ENCODE assay signal across 35 mouse cellular contexts in the genomic region with DNA sequence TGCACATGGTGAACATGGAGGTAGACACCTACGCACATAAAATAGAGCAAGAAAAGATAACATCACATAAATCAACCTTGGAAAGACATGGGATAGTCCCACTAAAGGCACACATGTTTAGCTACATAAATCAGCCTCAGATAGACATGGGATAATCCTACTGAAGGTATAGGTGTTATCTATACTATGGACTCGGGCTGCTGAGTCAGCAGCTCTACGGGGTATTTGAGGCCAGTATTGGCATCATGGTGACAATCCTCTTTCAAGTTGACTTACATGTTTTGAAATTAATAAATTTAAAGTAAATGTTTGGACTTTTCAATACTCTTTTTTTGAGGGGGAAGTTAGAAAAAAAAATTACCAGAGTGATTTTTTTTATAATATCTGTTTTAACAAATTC. TPM values are rescaled to one million over a fixed set of nuclear protein-coding genes. Genes with fewer than 3 reads are reported as not detected.
"Had no signal": no experiment of that assay in that cellular context is flagged by ENCODE, and none has a peak within 500 bp of the region (broad histone marks: within the 10 kb centered on the region; RNA-seq: fewer than 3 reads in every experiment).

No protein-coding gene starts in this region.

- H3K4me3 ChIP-seq: limb, embryonic 10.5 days; limb, embryonic 12.5 days; limb, embryonic 13.5 days; limb, embryonic 15.5 days; liver, embryonic 12.5 days; liver, embryonic 13.5 days; liver, embryonic 15.5 days; lung, embryonic 15.5 days; midbrain, embryonic 10.5 days; midbrain, embryonic 12.5 days; midbrain, embryonic 13.5 days; midbrain, embryonic 15.5 days; myocyte; neural tube, embryonic 12.5 days had no signal

- H3K4me1 ChIP-seq: limb, embryonic 10.5 days; limb, embryonic 12.5 days; limb, embryonic 13.5 days; limb, embryonic 15.5 days; liver, embryonic 12.5 days; liver, embryonic 13.5 days; liver, embryonic 15.5 days; lung, embryonic 15.5 days; midbrain, embryonic 10.5 days; midbrain, embryonic 12.5 days; midbrain, embryonic 13.5 days; midbrain, embryonic 15.5 days; neural tube, embryonic 12.5 days had no signal

- ATAC-seq: liver, embryonic 12.5 days; liver, postnatal 0 days; lung, postnatal 0 days; midbrain, embryonic 13.5 days; midbrain, embryonic 15.5 days; midbrain, embryonic 16.5 days had no signal

- H3K4me2 ChIP-seq: limb, embryonic 12.5 days; limb, embryonic 13.5 days; limb, embryonic 15.5 days; liver, embryonic 11.5 days; liver, embryonic 12.5 days; liver, embryonic 13.5 days; liver, embryonic 15.5 days; lung, embryonic 14.5 days; lung, embryonic 15.5 days; midbrain, embryonic 11.5 days; midbrain, embryonic 12.5 days; midbrain, embryonic 13.5 days; midbrain, embryonic 15.5 days; neural tube, embryonic 12.5 days had no signal

- H3K27ac ChIP-seq: limb, embryonic 10.5 days; limb, embryonic 12.5 days; limb, embryonic 13.5 days; limb, embryonic 15.5 days; liver, embryonic 12.5 days; liver, embryonic 13.5 days; liver, embryonic 14.5 days; liver, embryonic 15.5 days; lung, embryonic 15.5 days; macrophage; midbrain, embryonic 10.5 days; midbrain, embryonic 12.5 days; midbrain, embryonic 13.5 days; midbrain, embryonic 15.5 days; neural tube, embryonic 12.5 days had no signal

- DNase-seq: left cerebral cortex, postnatal 4 days; liver; liver, embryonic 13.5 days; liver, postnatal 0 days; lung, adult 18-20 months; lung, adult 2 months; lung, embryonic 14.5 days; lung, postnatal 10 days; lung, postnatal 14 days; lung, postnatal 36 days; lung, postnatal 4 days; midbrain, embryonic 14.5 days had no signal

- H3K9me3 ChIP-seq: limb, embryonic 10.5 days; limb, embryonic 12.5 days; limb, embryonic 13.5 days; limb, embryonic 15.5 days; liver, embryonic 12.5 days; liver, embryonic 13.5 days; liver, embryonic 15.5 days; lung, embryonic 15.5 days; megakaryocyte, embryonic 14.5 days; midbrain, embryonic 10.5 days; midbrain, embryonic 12.5 days; midbrain, embryonic 13.5 days; midbrain, embryonic 15.5 days; neural tube, embryonic 12.5 days had no signal

- H3K9ac ChIP-seq: limb, embryonic 13.5 days; limb, embryonic 15.5 days; liver, embryonic 12.5 days; liver, embryonic 13.5 days; liver, embryonic 14.5 days; liver, embryonic 15.5 days; liver, postnatal 0 days; lung, embryonic 14.5 days; lung, embryonic 15.5 days; midbrain, embryonic 12.5 days; midbrain, embryonic 13.5 days; midbrain, embryonic 15.5 days; neural tube, embryonic 12.5 days had no signal

- H3K27me3 ChIP-seq: limb, embryonic 12.5 days; limb, embryonic 13.5 days; limb, embryonic 15.5 days; liver, embryonic 12.5 days; liver, embryonic 13.5 days; liver, embryonic 15.5 days; lung, embryonic 15.5 days; megakaryocyte, embryonic 14.5 days; midbrain, embryonic 12.5 days; midbrain, embryonic 13.5 days; midbrain, embryonic 15.5 days; neural tube, embryonic 12.5 days had no signal

RNA-seq across cellular contexts. Expression of a gene that starts 32.3 kb away (rescaled TPM):
- total RNA-seq: megakaryocyte-erythroid progenitor cell, adult 5-6 weeks; monocyte, adult 5-6 weeks had no signal
- polyA plus RNA-seq: liver, adult 2 months; liver, embryonic 11.5 days; liver, embryonic 14.5 days had no signal

RNA-seq across cellular contexts. Expression of a gene that starts 45.8 kb away (rescaled TPM):
- total RNA-seq: liver, adult 2 months had no signal
- polyA plus RNA-seq: liver, adult 2 months had no signal
